Mouse (Mus musculus) cerebellum, adult 2 months (tissue): Measurements from ENCODE around the gene Arhgef12.

Source experiments
- CTCF ChIP-seq: fragments of 200-500 bp; IDR thresholded peaks from 2 replicates; pipeline ENCODE4 v1.5.1; 2011; ENCODE audit warnings: low read depth, mild to moderate bottlenecking, control low read depth, low read length, moderate library complexity, borderline replicate concordance; ENCODE audit not compliant: insufficient read depth
- POLR2A ChIP-seq: fragments of 200-500 bp; IDR thresholded peaks from 2 replicates; pipeline ENCODE4 v1.6.1; 2011; ENCODE audit warnings: low read length, control low read depth, borderline replicate concordance; ENCODE audit not compliant: insufficient read depth

GRCm38 (mm10) chr9:43035208-43035607 lies 71.8 kb downstream of the Arhgef12 start:
- TF ChIP-seq CTCF (no peak), POLR2A (no peak)
